Mouse (Mus musculus) C2C12 (cell line): ENCODE measurements around the gene Dgkb.

Source experiments
- CEBPB ChIP-seq: IDR thresholded peaks from one replicate; pipeline ENCODE4 v1.6.1; 2011; ENCODE audit warnings: low read depth, mild to moderate bottlenecking, control low read depth, moderate library complexity
- CTCF ChIP-seq: IDR thresholded peaks from one replicate; pipeline ENCODE4 v1.5.1; 2011; ENCODE audit not compliant: control insufficient read depth, insufficient read depth, insufficient read length
- FOSL1 ChIP-seq: IDR thresholded peaks from one replicate; pipeline ENCODE4 v1.8.0; 2011; ENCODE audit warnings: mild to moderate bottlenecking, low read length; ENCODE audit not compliant: poor library complexity, insufficient read depth, severe bottlenecking
- MAX ChIP-seq: IDR thresholded peaks from one replicate; pipeline ENCODE4 v1.6.1; 2011; ENCODE audit warnings: mild to moderate bottlenecking, control low read depth
- MYOD1 ChIP-seq: IDR thresholded peaks from one replicate; pipeline ENCODE4 v1.6.1; 2011; ENCODE audit warnings: low read depth; ENCODE audit not compliant: control insufficient read depth, insufficient read length
- MYOG ChIP-seq: IDR thresholded peaks from one replicate; pipeline ENCODE4 v1.6.1; 2011; ENCODE audit not compliant: control insufficient read depth, insufficient read length; ENCODE audit errors: extremely low read depth
- USF1 ChIP-seq: IDR thresholded peaks from one replicate; pipeline ENCODE4 v1.6.1; 2011; ENCODE audit warnings: low read depth, mild to moderate bottlenecking, control low read depth, moderate library complexity

DNA sequence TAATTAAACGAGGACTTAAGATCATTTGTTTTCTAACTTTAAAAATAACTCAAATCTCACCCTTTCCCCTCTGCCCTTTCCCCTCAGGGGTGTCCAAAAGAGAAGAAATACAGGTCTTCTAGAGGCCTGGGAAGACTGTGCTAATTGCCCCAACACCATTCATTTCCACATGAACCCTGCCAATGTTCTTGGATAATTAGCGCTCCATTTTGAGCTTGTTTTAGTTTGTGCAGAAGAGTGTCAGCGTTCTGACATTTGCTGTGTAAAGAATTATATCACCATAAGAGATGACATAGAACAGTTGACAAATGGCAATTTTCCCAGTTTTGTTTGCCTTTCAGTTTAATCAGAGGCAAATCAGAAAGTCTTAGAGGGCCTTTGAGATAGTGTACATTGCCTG, 3.4 kb upstream of the Dgkb start:
- no peak for TF ChIP-seq CTCF
- TF ChIP-seq USF1, result no peak
- no peak for TF ChIP-seq CEBPB
- TF ChIP-seq MAX, result no peak
- no peak for TF ChIP-seq MYOG
- no peak for TF ChIP-seq MYOD1
- TF ChIP-seq FOSL1, result no peak
